Mouse (Mus musculus) limb, embryonic 14.5 days (tissue): ENCODE measurements around the gene Srrd. TPM values are rescaled to one million over a fixed set of nuclear protein-coding genes. Genes with fewer than 3 reads are reported as not detected.
A peak's percentile ranks its signal among the peaks of the same experiment; 100 is the strongest.

ENCODE experiments used
- ATAC-seq: fragments of 200-750 bp; cut with Nextera tagmentation; 2 replicates; pipeline ENCODE4 v1.8.0; 2017; ENCODE audit warnings: low read depth, moderate number of reproducible peaks, moderate TSS enrichment; ENCODE audit not compliant: low FRiP score
- DNase-seq: peaks from one replicate; pipeline ENCODE4 v3.0.0-alpha.2; 2015; ENCODE audit warnings: low spot score
- H3K27ac ChIP-seq: fragments of 300-500 bp; sonication (generic); replicated peaks from 2 replicates; pipeline ENCODE4 v1.5.1; 2014; ENCODE audit warnings: low read depth, mild to moderate bottlenecking, low read length, moderate library complexity, mixed read lengths
- H3K27me3 ChIP-seq: fragments of 300-500 bp; sonication (generic); 2 replicates; pipeline ENCODE4 v1.6.1; 2014; ENCODE audit warnings: low read length, mixed read lengths; ENCODE audit not compliant: control insufficient read depth, insufficient read depth
- H3K36me3 ChIP-seq: fragments of 300-500 bp; sonication (generic); 2 replicates; pipeline ENCODE4 v1.6.1; 2014; ENCODE audit warnings: mild to moderate bottlenecking, low read length, moderate library complexity, mixed read lengths; ENCODE audit not compliant: control insufficient read depth, insufficient read depth
- H3K4me1 ChIP-seq: fragments of 300-500 bp; sonication (generic); 2 replicates; pipeline ENCODE4 v1.6.1; 2014; ENCODE audit warnings: antibody characterized with exemption, low read length, mixed read lengths; ENCODE audit not compliant: control insufficient read depth, insufficient read depth
- H3K4me2 ChIP-seq: fragments of 300-500 bp; sonication (generic); replicated peaks from 2 replicates; pipeline ENCODE4 v1.6.1; 2014; ENCODE audit warnings: low read depth, mild to moderate bottlenecking, low read length, moderate library complexity; ENCODE audit not compliant: severe bottlenecking
- H3K4me3 ChIP-seq: fragments of 300-500 bp; sonication (generic); replicated peaks from 2 replicates; pipeline ENCODE4 v1.5.1; 2014; ENCODE audit warnings: low read length
- H3K9ac ChIP-seq: fragments of 300-500 bp; sonication (generic); 2 replicates; pipeline ENCODE4 v1.6.1; 2014; ENCODE audit warnings: mild to moderate bottlenecking, low read depth, low read length, moderate library complexity; ENCODE audit not compliant: severe bottlenecking
- H3K9me3 ChIP-seq: fragments of 300-500 bp; sonication (generic); 2 replicates; pipeline ENCODE4 v1.6.1; 2016; ENCODE audit warnings: low read length; ENCODE audit not compliant: control insufficient read depth
- POLR2A ChIP-seq: fragments of 200-500 bp; IDR thresholded peaks from 2 replicates; pipeline ENCODE4 v1.8.0; 2012; ENCODE audit warnings: inconsistent platforms, mild to moderate bottlenecking, moderate library complexity, borderline replicate concordance; ENCODE audit not compliant: insufficient read depth, insufficient read length; ENCODE audit errors: extremely low read depth
- WGBS: fragments of 180-500 bp; shearing (Covaris S2); extraction: QIAGEN DNeasy Blood & Tissue Kit; methylation state at CpG from one replicate; pipeline ENCODE4 v1.1.7; 2014; 5-methylcytosine and 5-hydroxymethylcytosine counted together
- polyA plus RNA-seq, 2 experiments: library from polyadenylated mRNA; depleted of rRNA in 1 of 2; stranded (reverse) in 1 of 2; unstranded in 1 of 2; fragments of >200 nt; fragmentation: Nextera tagmentation in 1 of 2; extraction: Ambion mirVana in 1 of 2; gene quantifications; 2 replicates each; pipeline versions ENCODE4 v1.2.1 to v1.2.3; 2012 to 2014

Srrd gene
- polyA plus RNA-seq, 2 experiments = 43.7 to 60.7 TPM

DNA sequence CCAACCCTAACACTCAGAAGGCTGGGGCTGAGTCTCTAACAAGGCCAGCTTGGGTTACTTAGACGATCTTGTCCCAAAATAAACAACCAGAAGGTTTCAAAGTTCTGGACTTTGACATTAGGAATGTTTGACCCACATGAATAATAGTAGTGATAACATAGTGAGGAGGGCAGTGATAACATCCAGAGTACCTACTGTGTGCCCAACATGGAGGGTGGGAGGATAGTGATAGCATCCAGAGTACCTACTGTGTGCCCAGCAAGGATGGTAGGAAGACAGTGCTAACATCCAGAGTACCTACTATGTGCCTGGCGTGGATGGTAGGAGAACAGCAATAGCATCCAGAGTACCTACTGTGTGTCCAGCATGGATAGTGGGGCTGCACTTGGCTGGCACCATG lies 49.0 kb downstream of the Srrd start:
- H3K4me2 ChIP-seq = no peak overlapping the region
- ATAC-seq (no peak), DNase-seq (no peak)
- TF ChIP-seq POLR2A = no peak
- H3K36me3 ChIP-seq = no peaks in the 10 kb centered on the region
- H3K27me3 ChIP-seq = no peaks in the 10 kb centered on the region
- H3K4me1 ChIP-seq = peaks cover 5% of the 10 kb centered on the region; the same call in 1 of the 2 replicates
- H3K9me3 ChIP-seq = no peaks in the 10 kb centered on the region
- no peak overlapping the region for H3K4me3 ChIP-seq
- 80% methylated on average over 2 of the region's 2 CpGs for WGBS
- no peak overlapping the region for H3K9ac ChIP-seq
- no peak overlapping the region for H3K27ac ChIP-seq

- Histone ChIP-seq H3K4me3 (no peak overlapping the region), H3K27me3 (no peaks in the 10 kb centered on the region), H3K9me3 (no peaks in the 10 kb centered on the region), H3K4me1 (peaks cover 5% of the 10 kb centered on the region; the same call in 1 of the 2 replicates), H3K27ac (no peak overlapping the region), H3K36me3 (no peaks in the 10 kb centered on the region), H3K4me2 (no peak overlapping the region), H3K9ac (no peak overlapping the region)
- 71% methylated on average over 17 of the region's 17 CpGs for WGBS
- no peak for TF ChIP-seq POLR2A
- no peak for DNase-seq
- no peak for ATAC-seq
These were observed 50.4 kb downstream of the Srrd start for GRCm38 (mm10) chr5:112292343-112292980.

DNA sequence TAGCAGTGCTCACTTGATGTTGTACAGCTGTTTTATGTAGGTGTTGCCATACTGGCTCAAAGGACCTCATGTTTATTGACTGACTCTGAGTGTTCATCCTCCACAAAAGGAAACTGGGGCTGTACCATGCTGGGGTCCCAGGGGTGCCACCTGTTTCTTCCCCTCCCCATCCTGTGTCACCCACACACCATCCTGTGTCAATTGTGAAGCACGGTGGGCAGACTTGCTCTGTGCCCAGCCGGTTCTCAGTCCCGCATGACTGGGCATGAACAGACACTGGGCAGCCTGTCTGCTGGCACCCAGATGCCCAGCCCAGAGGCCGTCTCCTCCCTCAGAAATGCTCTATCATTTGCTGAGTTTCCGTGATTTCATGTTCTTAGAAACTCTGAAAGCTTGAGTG lies 51.0 kb downstream of the Srrd start:
- Histone ChIP-seq H3K9ac (no peak overlapping the region), H3K9me3 (no peaks in the 10 kb centered on the region), H3K4me1 (peaks cover 5% of the 10 kb centered on the region; the same call in 1 of the 2 replicates), H3K4me3 (no peak overlapping the region), H3K4me2 (no peak overlapping the region), H3K36me3 (no peaks in the 10 kb centered on the region), H3K27me3 (no peaks in the 10 kb centered on the region), H3K27ac (no peak overlapping the region)
- no peak for DNase-seq
- ATAC-seq = no peak
- 93% methylated on average over 5 of the region's 5 CpGs for WGBS
- no peak for TF ChIP-seq POLR2A

DNA sequence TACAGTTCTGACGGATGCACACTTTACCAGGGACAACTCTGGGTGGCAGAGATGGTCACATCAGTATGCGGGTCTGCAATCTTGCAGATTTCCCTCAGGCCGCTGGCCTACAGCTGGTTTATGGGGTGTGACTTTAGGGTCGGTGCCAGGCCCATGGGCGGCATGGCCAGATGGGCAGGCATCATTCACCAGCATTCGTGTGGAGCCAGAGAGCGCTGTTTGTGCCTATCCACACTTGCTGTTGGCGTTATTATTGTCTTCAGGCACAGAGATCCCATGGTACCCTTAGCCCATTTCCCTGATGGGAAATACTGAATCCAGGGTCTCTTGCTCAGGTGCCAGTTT lies 52.3 kb downstream of the Srrd start:
- no peak overlapping the region for H3K9ac ChIP-seq
- H3K9me3 ChIP-seq = no peaks in the 10 kb centered on the region
- H3K27me3 ChIP-seq = no peaks in the 10 kb centered on the region
- TF ChIP-seq POLR2A = no peak
- H3K27ac ChIP-seq = no peak overlapping the region
- DNase-seq = no peak
- no peak overlapping the region for H3K4me2 ChIP-seq
- ATAC-seq = no peak
- H3K4me1 ChIP-seq = peaks cover 5% of the 10 kb centered on the region; the same call in 1 of the 2 replicates
- WGBS = 79% methylated on average over 8 of the region's 8 CpGs
- H3K36me3 ChIP-seq = no peaks in the 10 kb centered on the region
- no peak overlapping the region for H3K4me3 ChIP-seq

DNA sequence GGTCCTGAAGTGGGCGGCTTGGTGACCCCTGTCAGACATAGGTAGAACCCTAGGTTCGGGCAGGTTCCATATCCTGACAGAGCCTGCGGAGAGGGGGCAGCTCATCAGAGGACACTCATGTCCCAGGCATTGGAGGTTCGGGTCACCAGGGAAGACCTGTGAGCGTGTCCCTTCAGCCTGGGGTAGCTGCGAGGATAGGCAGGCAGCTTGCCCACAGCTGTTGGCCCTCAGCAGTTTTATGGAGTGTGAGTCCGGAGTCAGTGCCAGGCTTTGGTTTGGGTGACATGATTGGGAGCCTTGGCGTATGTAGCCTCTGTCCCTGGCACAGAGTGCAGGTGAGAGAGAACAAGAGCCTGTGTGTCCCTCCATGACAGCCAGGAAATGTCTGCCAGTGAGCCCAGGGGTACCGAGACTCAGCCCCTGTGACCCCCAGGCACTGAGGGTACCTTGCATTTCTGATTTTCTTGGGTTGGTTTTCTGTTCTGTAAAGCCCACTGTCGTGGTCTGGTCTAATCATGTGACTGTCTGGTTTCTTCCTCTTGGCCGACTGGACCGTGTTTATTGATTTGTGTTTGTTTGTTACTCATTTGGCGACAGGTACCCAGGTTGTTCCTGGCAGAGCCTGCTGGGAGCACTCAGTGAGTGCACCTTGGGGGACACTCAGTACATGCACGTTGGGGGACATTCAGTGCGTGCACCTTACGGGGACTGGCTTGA lies 52.9 kb downstream of the Srrd start:
- no peak for DNase-seq
- no peaks in the 10 kb centered on the region for H3K36me3 ChIP-seq
- WGBS = 84% methylated on average over 16 of the region's 16 CpGs
- TF ChIP-seq POLR2A = no peak
- peaks cover 5% of the 10 kb centered on the region; the same call in 1 of the 2 replicates for H3K4me1 ChIP-seq
- H3K4me2 ChIP-seq = no peak overlapping the region
- H3K9me3 ChIP-seq = no peaks in the 10 kb centered on the region
- ATAC-seq = 0 out of 2 replicates have a peak, but pooled peaks have one; percentile 10
- no peak overlapping the region for H3K4me3 ChIP-seq
- no peaks in the 10 kb centered on the region for H3K27me3 ChIP-seq
- H3K27ac ChIP-seq = no peak overlapping the region
- H3K9ac ChIP-seq = no peak overlapping the region
